Mouse (Mus musculus): ENCODE measurements at regions not wholly inside any gene's neighbourhood (a gene's known extent, or its start where the extent isn't known, plus 50 kb on each side); places are given as distances from the start of the nearest gene placed in this dataset.

GRCm38 (mm10) chr5:73729646-73730045, 78.5 kb downstream of the Spata18 start:
- no peak for DNase-seq (ENCODE audit: low spot score in 2 of 2)

- no peak for DNase-seq (ENCODE audit: low spot score in 2 of 2)
These were observed 80.2 kb downstream of the Spata18 start for GRCm38 (mm10) chr5:73731423-73731822.

GRCm38 (mm10) chr5:73731991-73732565, 80.9 kb downstream of the Spata18 start:
- DNase-seq (ENCODE audit: low spot score in 2 of 2): no peak

GRCm38 (mm10) chr5:73740766-73741165, 89.6 kb downstream of the Spata18 start:
- DNase-seq (ENCODE audit: low spot score in 2 of 2): no peak

GRCm38 (mm10) chr5:73741441-73741840, 90.3 kb downstream of the Spata18 start:
- DNase-seq (ENCODE audit: low spot score in 2 of 2): no peak

- no peak for DNase-seq (ENCODE audit: low spot score in 2 of 2)
These were observed 92.8 kb downstream of the Spata18 start for GRCm38 (mm10) chr5:73743953-73744352.

- DNase-seq (ENCODE audit: low spot score in 2 of 2): no peak
These were observed 98.6 kb downstream of the Spata18 start for GRCm38 (mm10) chr5:73749791-73750190.

GRCm38 (mm10) chr5:73752225-73752644, 101.1 kb downstream of the Spata18 start:
- no peak for DNase-seq (ENCODE audit: low spot score in 2 of 2)

- no peak for DNase-seq (ENCODE audit: low spot score in 2 of 2)
These were observed 102.6 kb downstream of the Spata18 start for GRCm38 (mm10) chr5:73753827-73754226.

- no peak for DNase-seq (ENCODE audit: low spot score in 2 of 2)
These were observed 107.4 kb downstream of the Spata18 start for GRCm38 (mm10) chr5:73758534-73758933.

GRCm38 (mm10) chr5:73761236-73761635, 110.1 kb downstream of the Spata18 start:
- no peak for DNase-seq (ENCODE audit: low spot score in 2 of 2)

GRCm38 (mm10) chr5:73761709-73762108, 110.5 kb downstream of the Spata18 start:
- peak; percentile 30 to 48 for DNase-seq (ENCODE audit: low spot score in 2 of 2)

- DNase-seq (ENCODE audit: low spot score in 2 of 2): no peak
These were observed 113.0 kb downstream of the Spata18 start for GRCm38 (mm10) chr5:73764226-73764625.

GRCm38 (mm10) chr5:73765466-73765865, 114.3 kb downstream of the Spata18 start:
- no peak for DNase-seq (ENCODE audit: low spot score in 2 of 2)

GRCm38 (mm10) chr5:73768253-73768652, 117.1 kb downstream of the Spata18 start:
- no peak for DNase-seq (ENCODE audit: low spot score in 2 of 2)

- no peak for DNase-seq (ENCODE audit: low spot score in 2 of 2)
These were observed 124.8 kb downstream of the Spata18 start for GRCm38 (mm10) chr5:73775775-73776548.

GRCm38 (mm10) chr5:73777282-73777921, 126.2 kb downstream of the Spata18 start:
- no peak for DNase-seq (ENCODE audit: low spot score in 2 of 2)

GRCm38 (mm10) chr5:73781190-73781940, 130.2 kb downstream of the Spata18 start:
- no peak for DNase-seq (ENCODE audit: low spot score in 2 of 2)

GRCm38 (mm10) chr5:73782214-73783091, 131.3 kb downstream of the Spata18 start:
- no peak for DNase-seq (ENCODE audit: low spot score in 2 of 2)

GRCm38 (mm10) chr5:73787275-73787674, 136.1 kb downstream of the Spata18 start:
- DNase-seq (ENCODE audit: low spot score in 2 of 2): no peak

- no peak for DNase-seq (ENCODE audit: low spot score in 2 of 2)
These were observed 141.0 kb downstream of the Spata18 start for GRCm38 (mm10) chr5:73792216-73792615.

All from frontal cortex, postnatal 25 days (tissue).